Mouse (Mus musculus) stomach, embryonic 16.5 days (tissue): Measurements from ENCODE around the gene Trim62. TPM values are rescaled to one million over a fixed set of nuclear protein-coding genes. Genes with fewer than 3 reads are reported as not detected.
A peak's percentile ranks its signal among the peaks of the same experiment; 100 is the strongest.

Experiments used
- ATAC-seq: fragments of 200-750 bp; cut with Nextera tagmentation; 2 replicates; pipeline ENCODE4 v1.8.0; 2017; ENCODE audit warnings: moderate number of reproducible peaks, moderate TSS enrichment; ENCODE audit not compliant: insufficient read depth, low FRiP score
- H3K27ac ChIP-seq: fragments of 300-500 bp; sonication (generic); 2 replicates; pipeline ENCODE4 v1.5.1; 2014; ENCODE audit warnings: low read length
- H3K27me3 ChIP-seq: fragments of 300-500 bp; sonication (generic); 2 replicates; pipeline ENCODE4 v1.6.1; 2014; ENCODE audit warnings: low read length, control low read depth, mixed read lengths; ENCODE audit not compliant: control insufficient read depth, insufficient read depth
- H3K36me3 ChIP-seq: fragments of 300-500 bp; sonication (generic); 2 replicates; pipeline ENCODE4 v1.6.1; 2014; ENCODE audit warnings: low read length; ENCODE audit not compliant: control insufficient read depth, insufficient read depth
- H3K4me1 ChIP-seq: fragments of 300-500 bp; sonication (generic); 2 replicates; pipeline ENCODE4 v1.6.1; 2014; ENCODE audit warnings: low read length, control low read depth, mixed read lengths; ENCODE audit not compliant: control insufficient read depth, insufficient read depth
- H3K4me2 ChIP-seq: fragments of 300-500 bp; sonication (generic); 2 replicates; pipeline ENCODE4 v1.6.1; 2014; ENCODE audit warnings: low read depth, low read length, mixed read lengths
- H3K4me3 ChIP-seq: fragments of 300-500 bp; sonication (generic); replicated peaks from 2 replicates; pipeline ENCODE4 v1.5.1; 2014; ENCODE audit warnings: mild to moderate bottlenecking, low read length
- H3K9ac ChIP-seq: fragments of 300-500 bp; sonication (generic); 2 replicates; pipeline ENCODE4 v1.6.1; 2014; ENCODE audit warnings: low read length
- H3K9me3 ChIP-seq: fragments of 300-500 bp; sonication (generic); replicated peaks from 2 replicates; pipeline ENCODE4 v1.6.1; 2016; ENCODE audit warnings: low read length, control low read depth; ENCODE audit not compliant: control insufficient read depth
- WGBS: fragments of 180-500 bp; shearing (Covaris S2); extraction: QIAGEN DNeasy Blood & Tissue Kit; methylation state at CpG from one replicate; pipeline ENCODE4 v1.1.7; 2014; 5-methylcytosine and 5-hydroxymethylcytosine counted together
- polyA plus RNA-seq: library from polyadenylated mRNA; unstranded; fragments of >200 nt; fragmentation: Nextera tagmentation; extraction: Ambion mirVana; gene quantifications from 2 replicates; pipeline ENCODE4 v1.2.1, GENCODE M21; 2015

The Trim62 gene
- polyA plus RNA-seq, 1 experiment from 2014 or later = 2.8 TPM

- Histone ChIP-seq H3K9ac (0 out of 2 replicates have a peak overlapping the region, but pooled peaks have one; percentile 15), H3K9me3 (no peaks in the 10 kb centered on the region), H3K4me3 (no peak overlapping the region), H3K36me3 (no peaks in the 10 kb centered on the region), H3K4me1 (peaks cover 13% of the 10 kb centered on the region), H3K27ac (peak overlapping the region; percentile 40), H3K4me2 (no peak overlapping the region), H3K27me3 (peaks cover 4% of the 10 kb centered on the region; the same call in 1 of the 2 replicates)
- WGBS = 33% methylated on average over 11 of the region's 11 CpGs
- ATAC-seq = no peak
Observed at GRCm38 (mm10) chr4:128957155-128957911, 74.0 kb downstream of the Trim62 start.

GRCm38 (mm10) chr4:128958156-128958555, 74.8 kb downstream of the Trim62 start:
- peaks cover 20% of the 10 kb centered on the region for H3K4me1 ChIP-seq
- ATAC-seq = no peak
- 0 out of 2 replicates have a peak overlapping the region, but pooled peaks have one; percentile 15 for H3K9ac ChIP-seq
- no peaks in the 10 kb centered on the region for H3K36me3 ChIP-seq
- H3K27me3 ChIP-seq = peaks cover 4% of the 10 kb centered on the region; the same call in 1 of the 2 replicates
- WGBS = 71% methylated on average over 11 of the region's 11 CpGs
- H3K4me3 ChIP-seq = no peak overlapping the region
- no peak overlapping the region for H3K4me2 ChIP-seq
- H3K27ac ChIP-seq = peak overlapping the region; percentile 40; the same call in 1 of the 2 replicates
- no peaks in the 10 kb centered on the region for H3K9me3 ChIP-seq

GRCm38 (mm10) chr4:128958849-128959248, 75.5 kb downstream of the Trim62 start:
- no peaks in the 10 kb centered on the region for H3K36me3 ChIP-seq
- 62% methylated on average over 8 of the region's 8 CpGs for WGBS
- H3K4me2 ChIP-seq = no peak overlapping the region
- H3K4me3 ChIP-seq = no peak overlapping the region
- no peak for ATAC-seq
- peaks cover 4% of the 10 kb centered on the region; the same call in 1 of the 2 replicates for H3K27me3 ChIP-seq
- peaks cover 20% of the 10 kb centered on the region for H3K4me1 ChIP-seq
- no peak overlapping the region for H3K27ac ChIP-seq
- no peaks in the 10 kb centered on the region for H3K9me3 ChIP-seq
- H3K9ac ChIP-seq = no peak overlapping the region

GRCm38 (mm10) chr4:128959676-128960075, 76.3 kb downstream of the Trim62 start:
- H3K27ac ChIP-seq = no peak overlapping the region
- 87% methylated on average over 17 of the region's 17 CpGs for WGBS
- H3K4me3 ChIP-seq = no peak overlapping the region
- ATAC-seq = no peak
- no peaks in the 10 kb centered on the region for H3K9me3 ChIP-seq
- no peaks in the 10 kb centered on the region for H3K36me3 ChIP-seq
- peaks cover 4% of the 10 kb centered on the region; the same call in 1 of the 2 replicates for H3K27me3 ChIP-seq
- H3K9ac ChIP-seq = no peak overlapping the region
- H3K4me1 ChIP-seq = peaks cover 20% of the 10 kb centered on the region
- no peak overlapping the region for H3K4me2 ChIP-seq

Other genes starting within 250 kb of the Trim62 start
- 12.7 TPM in 2 replicates for gene Phc2, start 228.9 kb upstream of the Trim62 start, polyA plus RNA-seq
- gene A3galt2, start 128.2 kb upstream of the Trim62 start, polyA plus RNA-seq = 0.10 TPM in 2 replicates
- gene Zfp362, start 77.5 kb upstream of the Trim62 start, polyA plus RNA-seq = 24.6 and 26.0 TPM in 2 replicates
- gene Azin2, start 78.9 kb downstream of the Trim62 start, polyA plus RNA-seq = 14.3 and 15.0 TPM in 2 replicates
- 199 and 207 TPM in 2 replicates for gene Ak2, start 108.4 kb downstream of the Trim62 start, polyA plus RNA-seq
- gene Rnf19b, start 174.7 kb downstream of the Trim62 start, polyA plus RNA-seq = 7.1 and 7.2 TPM in 2 replicates
- gene Tmem54, start 222.0 kb downstream of the Trim62 start, polyA plus RNA-seq = 44.2 and 53.2 TPM in 2 replicates
- 1.8 and 2.0 TPM in 2 replicates for gene Hpca, start 238.5 kb downstream of the Trim62 start, polyA plus RNA-seq